Mouse (Mus musculus) adipocyte (in vitro differentiated cells): ENCODE results near the gene Tgif2.
A peak's percentile ranks its signal among the peaks of the same experiment; 100 is the strongest.
"Not testable (repeated sequence)": the region's sequence is repeated elsewhere in the genome, so short reads cannot be mapped to it uniquely, and the experiment has no call there.

ENCODE experiments used
- DNase-seq: peaks from one replicate; pipeline ENCODE4 v3.0.0-alpha.2; 2016; ENCODE audit warnings: low spot score

The Tgif2 gene

GRCm38 (mm10) chr2:156874760-156875510 is 35.1 kb downstream of the Tgif2 start:
- no peak for DNase-seq

DNA sequence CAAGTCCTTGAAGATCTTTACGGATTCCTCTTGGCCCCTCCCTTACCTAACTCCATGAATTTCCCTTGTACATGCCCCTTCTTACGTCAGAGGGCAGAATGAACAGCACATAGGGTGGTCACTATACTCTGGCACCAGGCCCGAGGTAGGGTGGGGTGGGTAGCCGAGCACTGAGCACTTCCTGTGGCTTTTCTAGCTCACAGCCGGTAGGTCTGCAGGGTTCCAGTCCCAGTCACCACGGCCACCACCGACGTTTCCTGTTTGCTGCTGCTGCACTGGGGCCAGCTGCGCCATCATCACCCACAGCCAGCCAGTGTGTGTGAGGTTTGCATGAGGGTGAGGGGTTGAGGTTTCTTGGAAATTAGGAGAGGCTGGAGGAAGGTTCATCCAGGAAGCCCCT is 37.9 kb downstream of the Tgif2 start:
- DNase-seq, result no peak

GRCm38 (mm10) chr2:156879541-156879940 is 39.7 kb downstream of the Tgif2 start:
- DNase-seq, result peak; percentile 68

- DNase-seq, result no peak
Measured at GRCm38 (mm10) chr2:156882431-156883001, 42.7 kb downstream of the Tgif2 start.

DNA sequence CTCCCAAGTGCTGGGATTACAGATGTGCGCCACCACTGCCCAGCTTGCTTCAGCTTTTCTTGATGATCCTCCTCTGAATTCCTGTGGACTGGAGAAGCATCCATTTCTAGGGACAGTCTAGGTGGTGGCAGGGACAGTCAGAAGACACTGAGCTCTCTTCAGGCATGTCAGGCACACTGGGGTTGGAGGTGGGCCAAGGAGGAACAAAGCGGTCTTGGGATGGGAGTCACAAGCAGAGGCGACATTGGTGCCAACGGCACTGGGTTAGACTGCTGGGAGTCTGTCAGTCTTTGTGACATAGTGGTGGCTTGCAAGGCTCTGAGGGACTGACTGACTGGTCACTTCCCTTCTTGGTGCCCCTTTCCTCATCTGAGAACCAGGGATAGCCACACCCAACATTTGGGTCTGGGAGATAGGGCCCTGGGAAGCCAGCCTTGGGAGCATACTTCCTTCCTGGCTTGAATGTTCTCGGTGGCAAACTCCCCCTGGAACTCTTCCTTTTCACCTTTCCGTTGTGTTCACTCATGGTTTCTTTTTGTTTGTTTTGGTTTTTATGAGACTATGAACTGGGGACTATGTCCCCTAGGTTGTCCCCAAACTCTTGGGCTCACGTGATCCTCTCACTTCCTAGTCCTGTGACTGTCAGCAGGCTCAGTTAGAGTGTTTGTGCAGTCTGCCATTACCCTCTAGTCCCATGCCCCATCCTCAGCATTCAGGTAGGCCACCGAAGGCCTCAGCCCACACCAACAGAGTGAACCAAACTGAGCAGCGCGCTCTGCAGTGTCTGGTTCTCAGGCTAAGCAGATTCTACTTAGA is 44.8 kb downstream of the Tgif2 start:
- DNase-seq, result no peak

DNA sequence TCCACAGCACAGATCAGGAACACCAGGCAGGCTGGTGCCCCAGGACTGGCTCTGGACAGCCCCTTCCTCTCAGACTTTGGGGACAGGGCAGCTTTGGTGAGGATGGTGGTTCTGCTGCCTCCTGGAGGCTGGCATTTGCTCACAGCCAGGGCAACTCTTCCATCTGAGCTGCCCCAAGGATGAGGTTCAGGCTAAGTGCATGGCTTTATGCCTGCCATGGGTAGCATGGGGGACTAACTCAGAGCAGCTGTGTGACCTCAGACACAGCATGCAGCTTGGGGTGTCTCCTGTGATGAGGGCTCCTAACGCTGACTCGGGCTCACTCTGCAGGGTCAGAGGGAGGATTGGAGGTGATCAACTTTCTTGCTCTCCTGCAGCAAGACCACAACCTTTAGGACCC is 45.9 kb downstream of the Tgif2 start:
- not testable (repeated sequence) for DNase-seq

- no peak for DNase-seq
Measured at GRCm38 (mm10) chr2:156886084-156886631, 46.4 kb downstream of the Tgif2 start.

- DNase-seq, result no peak
Measured at GRCm38 (mm10) chr2:156887017-156887416, 47.2 kb downstream of the Tgif2 start, which contains the start of gene Sla2. Gene Sla2 (minus strand): TSS chr2:156887192.

DNA sequence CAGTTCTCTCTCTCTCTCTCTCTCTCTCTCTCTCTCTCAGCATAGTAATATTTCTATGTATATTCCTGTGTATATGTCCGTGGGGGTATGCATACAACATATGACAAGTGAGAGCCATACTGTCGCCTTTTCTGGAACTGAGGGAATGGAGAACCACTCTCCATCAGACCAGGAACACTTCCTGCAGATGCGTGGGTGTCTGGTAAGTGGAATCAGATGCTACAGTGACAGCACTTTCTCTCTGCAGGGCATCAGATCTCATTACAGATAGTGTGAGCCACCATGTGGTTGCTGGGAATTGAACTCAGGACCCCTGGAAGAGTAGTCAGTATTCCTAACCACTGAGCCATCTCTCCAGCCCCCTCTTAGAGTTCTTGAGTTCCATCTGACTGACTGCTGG is 48.7 kb downstream of the Tgif2 start:
- DNase-seq, result no peak

- no peak for DNase-seq
Measured at GRCm38 (mm10) chr2:156892240-156892639, 52.4 kb downstream of the Tgif2 start.

GRCm38 (mm10) chr2:156892821-156893220 is 53.0 kb downstream of the Tgif2 start:
- DNase-seq, result no peak

GRCm38 (mm10) chr2:156894496-156895265 is 54.9 kb downstream of the Tgif2 start:
- no peak for DNase-seq

GRCm38 (mm10) chr2:156896384-156896914 is 56.6 kb downstream of the Tgif2 start:
- DNase-seq, result no peak

- DNase-seq, result no peak
Measured at GRCm38 (mm10) chr2:156897034-156897433, 57.2 kb downstream of the Tgif2 start.

- no peak for DNase-seq
Measured at GRCm38 (mm10) chr2:156898374-156898773, 58.6 kb downstream of the Tgif2 start.

DNA sequence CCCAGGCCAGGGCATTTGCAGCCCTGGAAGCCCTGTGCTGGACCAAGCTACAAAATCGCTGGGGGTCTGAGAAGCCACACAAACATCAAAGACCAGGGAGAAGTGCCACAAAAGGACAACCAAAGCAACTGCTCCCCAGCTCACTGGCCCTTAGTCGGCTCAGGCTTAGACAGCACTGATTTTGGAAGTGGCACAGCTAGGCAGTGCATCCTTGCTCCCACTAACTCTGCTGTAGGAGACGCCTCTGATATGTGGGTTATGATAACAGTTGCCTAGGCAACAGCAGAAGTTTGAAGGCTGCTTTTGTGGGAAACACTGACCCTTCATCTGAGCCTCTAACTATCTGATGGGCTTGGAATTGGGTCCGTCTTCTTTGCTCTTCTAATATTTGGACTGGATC is 59.4 kb downstream of the Tgif2 start:
- no peak for DNase-seq

- no peak for DNase-seq
Measured at GRCm38 (mm10) chr2:156901344-156901743, 61.5 kb downstream of the Tgif2 start.

DNA sequence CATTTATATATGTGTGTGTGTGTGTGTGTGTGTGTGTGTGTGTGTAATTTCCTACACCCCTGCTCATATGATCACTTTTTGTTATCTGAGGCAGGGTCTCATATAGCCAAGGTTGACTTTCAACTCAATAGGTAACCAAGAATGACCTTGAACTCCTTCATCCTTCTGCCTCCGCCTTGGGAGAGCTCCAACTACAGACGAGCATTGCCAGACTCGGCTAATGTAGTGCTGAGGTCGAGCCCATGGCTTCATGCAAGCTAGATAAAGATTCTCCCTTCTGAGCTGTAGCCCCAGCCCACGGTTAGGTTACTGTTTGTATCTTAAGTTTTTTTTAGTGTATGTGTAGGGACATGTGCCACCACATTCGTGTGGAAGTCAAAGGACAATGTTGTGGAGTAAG is 62.1 kb downstream of the Tgif2 start:
- no peak for DNase-seq

- DNase-seq, result not testable (repeated sequence)
Measured at GRCm38 (mm10) chr2:156902411-156902810, 62.6 kb downstream of the Tgif2 start.

- no peak for DNase-seq
Measured at GRCm38 (mm10) chr2:156903367-156903766, 63.6 kb downstream of the Tgif2 start.
